Mouse (Mus musculus) MEL (cell line): ENCODE measurements around the gene Cdk14.

Source experiments
- CTCF ChIP-seq, 3 experiments: IDR thresholded peaks in 2 of 3; conservative IDR thresholded peaks in 1 of 3; 2 replicates each; pipeline ENCODE4 v1.5.1; 2011 to 2012; ENCODE audit warnings: low read length in 3 of 3, low read depth in 2 of 3, mild to moderate bottlenecking in 2 of 3, improper control_type of control experiment in 1 of 3, inconsistent platforms in 1 of 3, mixed read lengths in 1 of 3, moderate library complexity in 1 of 3; ENCODE audit not compliant: control insufficient read depth in 1 of 3, insufficient read depth in 1 of 3, poor library complexity in 1 of 3, severe bottlenecking in 1 of 3
- ELF1 ChIP-seq: IDR thresholded peaks from 2 replicates; pipeline ENCODE4 v1.6.1; 2014; ENCODE audit warnings: low read depth, mild to moderate bottlenecking, inconsistent platforms, low read length, improper control_type of control experiment, moderate library complexity
- EP300 ChIP-seq, 2 experiments: IDR thresholded peaks; 2 replicates each; pipeline ENCODE4 v1.6.1; 2011; ENCODE audit warnings: improper control_type of control experiment in 2 of 2, low read length in 2 of 2, low read depth in 1 of 2, mild to moderate bottlenecking in 1 of 2
- MAX ChIP-seq: IDR thresholded peaks from 2 replicates; pipeline ENCODE4 v1.6.1; 2011; ENCODE audit warnings: low read length, improper control_type of control experiment
- MAZ ChIP-seq: IDR thresholded peaks from 2 replicates; pipeline ENCODE4 v1.6.1; 2012; ENCODE audit warnings: low read depth, mild to moderate bottlenecking, inconsistent platforms, low read length, improper control_type of control experiment
- NELFE ChIP-seq: IDR thresholded peaks from 2 replicates; pipeline ENCODE4 v1.6.1; 2011; ENCODE audit warnings: low read depth, low read length, improper control_type of control experiment
- POLR2A ChIP-seq, 2 experiments: IDR thresholded peaks; 2 replicates each; pipeline ENCODE4 v1.6.1; 2011 to 2012; ENCODE audit warnings: low read length in 2 of 2, mild to moderate bottlenecking in 2 of 2, control low read depth in 1 of 2, improper control_type of control experiment in 1 of 2, low read depth in 1 of 2, moderate library complexity in 1 of 2; ENCODE audit not compliant: control insufficient read depth in 1 of 2, insufficient read depth in 1 of 2, poor library complexity in 1 of 2
- UBTF ChIP-seq: IDR thresholded peaks from 2 replicates; pipeline ENCODE4 v1.6.1; 2012; ENCODE audit warnings: low read depth, mild to moderate bottlenecking, inconsistent platforms, low read length, improper control_type of control experiment, moderate library complexity, borderline replicate concordance; ENCODE audit not compliant: insufficient read depth
- ZC3H11A ChIP-seq: IDR thresholded peaks from 2 replicates; pipeline ENCODE4 v1.6.1; 2012; ENCODE audit warnings: low read depth, mild to moderate bottlenecking, inconsistent platforms, low read length, improper control_type of control experiment

DNA sequence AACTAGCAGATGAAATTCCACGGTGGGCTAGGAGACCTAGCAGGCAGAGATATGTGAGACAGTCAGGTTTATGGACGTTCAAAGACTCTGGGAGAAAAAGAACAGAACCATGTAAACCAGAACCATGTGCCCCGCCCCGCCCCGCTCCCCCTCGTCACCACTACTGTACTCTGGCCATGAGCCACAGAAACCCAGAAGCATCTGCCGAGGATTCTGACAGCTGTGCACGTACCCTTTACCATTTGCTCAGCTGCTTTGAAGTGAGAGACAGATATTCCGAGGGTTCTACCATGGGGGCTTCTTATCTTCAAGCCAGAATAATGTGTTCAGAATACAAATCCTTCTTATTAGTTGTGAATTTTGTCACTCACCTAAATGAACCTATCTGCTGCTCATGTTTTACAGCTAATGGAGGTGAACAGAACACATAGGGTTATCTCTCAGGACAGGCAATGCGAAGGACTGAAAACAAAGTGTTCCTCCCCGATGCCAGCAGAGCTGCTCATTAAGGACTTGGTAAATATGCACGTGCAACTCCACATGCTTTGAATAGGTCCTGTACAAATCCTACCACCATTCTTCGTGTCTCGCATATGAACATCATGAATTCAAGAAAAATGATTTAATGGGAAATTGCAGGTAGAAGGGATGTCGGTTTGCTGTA, 412.5 kb downstream of the Cdk14 start:
- no peak for TF ChIP-seq CTCF (IDR thresholded peaks at IDR 0.05 in 2 of 3, conservative IDR thresholded peaks at IDR 0.05 in 1 of 3; ENCODE audit: control insufficient read depth in 1 of 3, insufficient read depth in 1 of 3, low read depth in 2 of 3, low read length in 3 of 3, poor library complexity in 1 of 3, severe bottlenecking in 1 of 3)
- no peak for TF ChIP-seq NELFE
- no peak for TF ChIP-seq ZC3H11A
- TF ChIP-seq EP300 (IDR thresholded peaks at IDR 0.05; ENCODE audit: low read depth in 1 of 2, low read length in 2 of 2), result no peak
- TF ChIP-seq MAZ, result no peak
- TF ChIP-seq MAX, result no peak
- TF ChIP-seq UBTF, result no peak
- no peak for TF ChIP-seq POLR2A (IDR thresholded peaks at IDR 0.05; ENCODE audit: control insufficient read depth in 1 of 2, insufficient read depth in 1 of 2, low read depth in 1 of 2, low read length in 2 of 2, poor library complexity in 1 of 2)
- no peak for TF ChIP-seq ELF1
